In the genomic region with DNA sequence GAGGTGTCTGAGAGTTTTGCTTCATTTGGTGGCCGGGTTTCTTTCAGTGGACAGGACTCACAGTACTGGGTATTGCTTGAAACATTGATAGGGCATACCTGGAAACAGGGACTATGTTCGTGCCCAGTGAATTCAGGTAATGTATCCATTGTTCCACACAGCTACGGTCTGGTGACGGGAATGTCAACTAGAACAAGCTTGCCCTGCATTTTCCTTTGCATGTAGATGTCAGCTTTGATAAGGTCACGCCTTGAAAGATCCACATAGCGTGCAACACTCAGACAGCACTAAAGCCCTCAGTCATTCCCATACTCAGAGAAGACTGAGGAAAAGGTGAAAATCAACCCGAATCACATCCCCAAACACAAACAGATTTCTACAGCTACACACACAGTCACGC, we compare ENCODE assay signal across 13 mouse cellular contexts. TPM values are rescaled to one million over a fixed set of nuclear protein-coding genes. Genes with fewer than 3 reads are reported as not detected.
DNase-seq lines count a peak whose midpoint lies in the region; ATAC-seq and TF ChIP-seq lines count a peak whose summit lies in the region.
"Had no signal": no experiment of that assay in that cellular context is flagged by ENCODE, and none has a peak within 500 bp of the region (broad histone marks: within the 10 kb centered on the region; RNA-seq: fewer than 3 reads in every experiment).

No protein-coding gene starts in this region.

- H3K4me1 ChIP-seq in liver, embryonic 15.5 days (replicated peaks): 0 out of 2 replicates have a peak, but pooled peaks cover 3% of the 10 kb centered on the region
- H3K4me1 ChIP-seq in CH12.LX (ENCODE audit: control insufficient read depth in 1 of 2, insufficient read depth in 2 of 2): no peaks in the 10 kb centered on the region
- H3K4me1 ChIP-seq in embryonic facial prominence, embryonic 13.5 days: peaks cover 9% of the 10 kb centered on the region
- no peaks in the 10 kb centered on the region for H3K4me1 ChIP-seq in midbrain, embryonic 16.5 days (ENCODE audit: control insufficient read depth, insufficient read depth, low read length)
- H3K4me1 ChIP-seq: heart, embryonic 13.5 days; midbrain, embryonic 13.5 days had no signal

- no peak overlapping the region for H3K4me3 ChIP-seq in liver, embryonic 15.5 days (replicated peaks)
- no peak overlapping the region for H3K4me3 ChIP-seq in CH12.LX (replicated peaks in 1 of 3; ENCODE audit: low read depth in 2 of 3, low read length in 2 of 3, poor library complexity in 1 of 3)
- no peak overlapping the region for H3K4me3 ChIP-seq in embryonic facial prominence, embryonic 13.5 days
- H3K4me3 ChIP-seq in midbrain, embryonic 16.5 days (ENCODE audit: low read depth, low read length): no peak overlapping the region
- H3K4me3 ChIP-seq: heart, embryonic 13.5 days; midbrain, embryonic 13.5 days had no signal

- no peaks in the 10 kb centered on the region for H3K79me2 ChIP-seq in CH12.LX (replicated peaks; ENCODE audit: control insufficient read depth, extremely low read depth, insufficient read depth, poor library complexity, severe bottlenecking)

- H3K27me3 ChIP-seq in liver, embryonic 15.5 days: no peaks in the 10 kb centered on the region
- no peaks in the 10 kb centered on the region for H3K27me3 ChIP-seq in CH12.LX (replicated peaks)
- H3K27me3 ChIP-seq in embryonic facial prominence, embryonic 13.5 days: no peaks in the 10 kb centered on the region
- H3K27me3 ChIP-seq in midbrain, embryonic 16.5 days (ENCODE audit: control insufficient read depth, insufficient read depth, low read depth, low read length): no peaks in the 10 kb centered on the region
- H3K27me3 ChIP-seq: heart, embryonic 13.5 days; midbrain, embryonic 13.5 days had no signal

- DNase-seq in liver (no peak), CH12.LX (ENCODE audit: extremely low read depth) (no peak)
- DNase-seq in naive thymus-derived CD4-positive, alpha-beta T cell, adult 2 months (ENCODE audit: low read depth): peak; percentile 22
- DNase-seq in adrenal gland, adult 18-20 months (ENCODE audit: low spot score in 2 of 2): no peak
- DNase-seq: adrenal gland, postnatal 36 days; cerebellum, postnatal 14 days; thymus, postnatal 4 days had no signal

- dilution Hi-C loops in CH12.LX (cut with MboI; ENCODE audit: extremely low pct_ligation_motif_present, extremely low pct_unique_long_range_greater_than_20kb, low sequenced_read_pairs): no loop called here

- TF ChIP-seq RAD21 in CH12.LX (IDR thresholded peaks at IDR 0.05; ENCODE audit: low read depth, low read length): no peak

- no peaks in the 10 kb centered on the region for H3K36me3 ChIP-seq in liver, embryonic 15.5 days (replicated peaks)
- no peaks in the 10 kb centered on the region for H3K36me3 ChIP-seq in CH12.LX (replicated peaks in 1 of 2; ENCODE audit: control insufficient read depth in 1 of 2, insufficient read depth in 1 of 2, low read length in 1 of 2)
- H3K36me3 ChIP-seq in embryonic facial prominence, embryonic 13.5 days: no peaks in the 10 kb centered on the region
- H3K36me3 ChIP-seq in midbrain, embryonic 16.5 days (ENCODE audit: control insufficient read depth, insufficient read depth, low read length): no peaks in the 10 kb centered on the region
- H3K36me3 ChIP-seq: heart, embryonic 13.5 days; midbrain, embryonic 13.5 days had no signal

- no peak for TF ChIP-seq POLR2A in CH12.LX (IDR thresholded peaks at IDR 0.05; ENCODE audit: low read depth, low read length)

- H3K9ac ChIP-seq in liver, embryonic 15.5 days: no peak overlapping the region
- no peak overlapping the region for H3K9ac ChIP-seq in CH12.LX (ENCODE audit: insufficient read depth, low read depth)
- H3K9ac ChIP-seq in embryonic facial prominence, embryonic 13.5 days: no peak overlapping the region
- no peak overlapping the region for H3K9ac ChIP-seq in midbrain, embryonic 16.5 days (ENCODE audit: low read depth, low read length)
- H3K9ac ChIP-seq: heart, embryonic 13.5 days; midbrain, embryonic 13.5 days had no signal

- ATAC-seq in liver, embryonic 15.5 days (ENCODE audit: insufficient read depth): no peak
- ATAC-seq in embryonic facial prominence, embryonic 13.5 days (ENCODE audit: insufficient number of reproducible peaks, insufficient read depth, low FRiP score, low TSS enrichment, low read depth): no peak
- ATAC-seq in midbrain, embryonic 16.5 days: no peak
- ATAC-seq: intestine, postnatal 0 days; midbrain, embryonic 13.5 days had no signal

- TF ChIP-seq EP300 in CH12.LX (IDR thresholded peaks at IDR 0.05; ENCODE audit: low read length): no peak

- in situ Hi-C loops in CH12.LX (cut with MboI; ENCODE audit: low pct_ligation_motif_present, low pct_unique_long_range_greater_than_20kb, low sequenced_read_pairs): no loop called here

- TF ChIP-seq CTCF in CH12.LX (conservative IDR thresholded peaks at IDR 0.05 in 1 of 2, IDR thresholded peaks at IDR 0.05 in 1 of 2; ENCODE audit: low read depth in 2 of 2, low read length in 2 of 2): no peak

- 48% methylated on average over 8 of the region's 8 CpGs for WGBS in liver, embryonic 15.5 days (ENCODE audit: insufficient replicate concordance)
- WGBS in embryonic facial prominence, embryonic 13.5 days: 57% methylated on average over 8 of the region's 8 CpGs
- WGBS in midbrain, embryonic 16.5 days: 91% methylated on average over 8 of the region's 8 CpGs

- H3K4me2 ChIP-seq in liver, embryonic 15.5 days: 0 out of 2 replicates have a peak overlapping the region, but pooled peaks have one; percentile 10
- H3K4me2 ChIP-seq in CH12.LX (ENCODE audit: insufficient read depth, low read depth, poor library complexity, severe bottlenecking): peak overlapping the region; percentile 61
- H3K4me2 ChIP-seq in embryonic facial prominence, embryonic 13.5 days: peak overlapping the region; percentile 42
- no peak overlapping the region for H3K4me2 ChIP-seq in midbrain, embryonic 16.5 days (ENCODE audit: low read length)
- H3K4me2 ChIP-seq: heart, embryonic 13.5 days; midbrain, embryonic 13.5 days had no signal

- H3K27ac ChIP-seq in liver, embryonic 15.5 days (replicated peaks): no peak overlapping the region
- no peak overlapping the region for H3K27ac ChIP-seq in CH12.LX (ENCODE audit: insufficient read depth, low read depth)
- H3K27ac ChIP-seq in embryonic facial prominence, embryonic 13.5 days: peak overlapping the region; percentile 62; the same call in 1 of the 2 replicates
- no peak overlapping the region for H3K27ac ChIP-seq in midbrain, embryonic 16.5 days (ENCODE audit: low read length)
- H3K27ac ChIP-seq: heart, embryonic 13.5 days; midbrain, embryonic 13.5 days had no signal

- H3K9me3 ChIP-seq in liver, embryonic 15.5 days (replicated peaks): no peaks in the 10 kb centered on the region
- H3K9me3 ChIP-seq in CH12.LX (replicated peaks; ENCODE audit: low read length): no peaks in the 10 kb centered on the region
- no peaks in the 10 kb centered on the region for H3K9me3 ChIP-seq in embryonic facial prominence, embryonic 13.5 days
- no peaks in the 10 kb centered on the region for H3K9me3 ChIP-seq in midbrain, embryonic 16.5 days (replicated peaks; ENCODE audit: control insufficient read depth, low read length, poor library complexity, severe bottlenecking)
- H3K9me3 ChIP-seq: heart, embryonic 13.5 days; midbrain, embryonic 13.5 days had no signal

TF ChIP-seq in CH12.LX, 34 proteins besides CTCF, POLR2A, EP300 and RAD21:
- TF ChIP-seq CHD1 (IDR thresholded peaks at IDR 0.05; ENCODE audit: low read depth, low read length) (no peak), USF1 (IDR thresholded peaks at IDR 0.05; ENCODE audit: low read depth, low read length) (no peak), PAX5 (IDR thresholded peaks at IDR 0.05; ENCODE audit: low read length) (no peak), USF2 (conservative IDR thresholded peaks at IDR 0.05; ENCODE audit: low read depth, low read length) (no peak), MAZ (IDR thresholded peaks at IDR 0.05; ENCODE audit: low read depth, low read length) (no peak), SMC3 (IDR thresholded peaks at IDR 0.05; ENCODE audit: low read depth, low read length) (no peak), JUND (conservative IDR thresholded peaks at IDR 0.05; ENCODE audit: low read depth, low read length) (no peak), TBP (conservative IDR thresholded peaks at IDR 0.05; ENCODE audit: low read depth, low read length) (no peak), ELF1 (IDR thresholded peaks at IDR 0.05; ENCODE audit: low read depth, low read length) (no peak), CHD2 (IDR thresholded peaks at IDR 0.05; ENCODE audit: low read length) (no peak), MAX (IDR thresholded peaks at IDR 0.05; ENCODE audit: low read length) (no peak)

RNA-seq across cellular contexts. Expression of gene Ikzf2, which starts 48.7 kb away (rescaled TPM):
- 0.40 and 0.45 TPM in 2 replicates for polyA plus RNA-seq in liver, embryonic 15.5 days (2015; fragmentation: Nextera tagmentation; extraction: Ambion mirVana)
- not detected in 2 replicates for total RNA-seq in CH12.LX (2012; rRNA removed)
- total RNA-seq in CH12.LX (2014; rRNA removed): not detected in 2 replicates
- polyA plus RNA-seq in CH12.LX (2012; ENCODE audit: insufficient read length, low read depth): not detected in 2 replicates
- polyA plus RNA-seq in embryonic facial prominence, embryonic 13.5 days (2015; fragmentation: Nextera tagmentation; extraction: Ambion mirVana): 9.0 and 9.6 TPM in 2 replicates
- polyA plus RNA-seq in midbrain, embryonic 16.5 days (2015; fragmentation: Nextera tagmentation; extraction: Ambion mirVana): 3.8 and 5.0 TPM in 2 replicates
- total RNA-seq in adrenal gland, adult 18-20 months (2021): 1 to 10 TPM; 5.8 to 6.5 TPM
